Mouse (Mus musculus) midbrain, embryonic 12.5 days (tissue): ENCODE results near the gene Spock1. TPM values are rescaled to one million over a fixed set of nuclear protein-coding genes. Genes with fewer than 3 reads are reported as not detected.
A peak's percentile ranks its signal among the peaks of the same experiment; 100 is the strongest.
"Not testable (repeated sequence)": the region's sequence is repeated elsewhere in the genome, so short reads cannot be mapped to it uniquely, and the experiment has no call there.

ENCODE experiments used
- ATAC-seq: fragments of 200-750 bp; cut with Nextera tagmentation; 2 replicates; pipeline ENCODE4 v1.8.0; 2017; ENCODE audit warnings: low read depth, moderate TSS enrichment, moderate library complexity; ENCODE audit not compliant: low FRiP score
- H3K27ac ChIP-seq: fragments of 300-500 bp; sonication (generic); replicated peaks from 2 replicates; pipeline ENCODE4 v1.5.1; 2016; ENCODE audit warnings: mild to moderate bottlenecking
- H3K27me3 ChIP-seq: fragments of 300-500 bp; sonication (generic); 2 replicates; pipeline ENCODE4 v1.6.1; 2016; ENCODE audit warnings: mild to moderate bottlenecking
- H3K36me3 ChIP-seq: fragments of 300-500 bp; sonication (generic); 2 replicates; pipeline ENCODE4 v1.6.1; 2016
- H3K4me1 ChIP-seq: fragments of 300-500 bp; sonication (generic); 2 replicates; pipeline ENCODE4 v1.6.1; 2016
- H3K4me2 ChIP-seq: fragments of 300-500 bp; sonication (generic); replicated peaks from 2 replicates; pipeline ENCODE4 v1.6.1; 2016; ENCODE audit warnings: mild to moderate bottlenecking, moderate library complexity
- H3K4me3 ChIP-seq: fragments of 300-500 bp; sonication (generic); 2 replicates; pipeline ENCODE4 v1.5.1; 2016; ENCODE audit warnings: mild to moderate bottlenecking
- H3K9ac ChIP-seq: fragments of 300-500 bp; sonication (generic); replicated peaks from 2 replicates; pipeline ENCODE4 v1.6.1; 2016; ENCODE audit warnings: mild to moderate bottlenecking, moderate library complexity
- H3K9me3 ChIP-seq: fragments of 300-500 bp; sonication (generic); 2 replicates; pipeline ENCODE4 v1.6.1; 2016; ENCODE audit warnings: mild to moderate bottlenecking
- WGBS: fragments of 180-500 bp; shearing (Covaris S2); methylation state at CpG from one replicate; pipeline ENCODE4 v1.1.7; 2016; 5-methylcytosine and 5-hydroxymethylcytosine counted together
- polyA plus RNA-seq: library from polyadenylated mRNA; unstranded; fragments of >200 nt; fragmentation: Nextera tagmentation; extraction: Ambion mirVana; gene quantifications from 2 replicates; pipeline ENCODE4 v1.2.1, GENCODE M21; 2016

The Spock1 gene
- polyA plus RNA-seq, 1 experiment from 2014 or later, result 22.4 TPM

GRCm38 (mm10) chr13:57623909-57624481 lies 284.1 kb downstream of the Spock1 start:
- Histone ChIP-seq H3K27ac (peak overlapping the region; percentile 54; the same call in 1 of the 2 replicates), H3K4me1 (no peaks in the 10 kb centered on the region), H3K4me2 (no peak overlapping the region), H3K4me3 (no peak overlapping the region), H3K36me3 (no peaks in the 10 kb centered on the region), H3K27me3 (peaks cover 30% of the 10 kb centered on the region), H3K9me3 (no peaks in the 10 kb centered on the region), H3K9ac (no peak overlapping the region)
- WGBS, result 22% methylated on average over 7 of the region's 7 CpGs
- ATAC-seq, result peak; percentile 54; the same call in 1 of the 2 replicates

- no peak overlapping the region for H3K9ac ChIP-seq
- H3K27ac ChIP-seq, result no peak overlapping the region
- no peak overlapping the region for H3K4me3 ChIP-seq
- H3K9me3 ChIP-seq, result no peaks in the 10 kb centered on the region
- H3K4me1 ChIP-seq, result no peaks in the 10 kb centered on the region
- peaks cover 53% of the 10 kb centered on the region for H3K27me3 ChIP-seq
- no peak for ATAC-seq
- H3K4me2 ChIP-seq, result no peak overlapping the region
- WGBS, result 84% methylated on average over 17 of the region's 17 CpGs
- no peaks in the 10 kb centered on the region for H3K36me3 ChIP-seq
These were observed 288.9 kb downstream of the Spock1 start for GRCm38 (mm10) chr13:57619079-57619768.

GRCm38 (mm10) chr13:57611326-57612171 lies 296.6 kb downstream of the Spock1 start:
- Histone ChIP-seq H3K36me3 (no peaks in the 10 kb centered on the region), H3K27ac (peak overlapping the region; percentile 52), H3K9ac (no peak overlapping the region), H3K4me3 (no peak overlapping the region), H3K4me2 (no peak overlapping the region), H3K4me1 (peaks cover 13% of the 10 kb centered on the region; the same call in 1 of the 2 replicates), H3K27me3 (peaks cover 75% of the 10 kb centered on the region), H3K9me3 (peaks cover 6% of the 10 kb centered on the region; the same call in 1 of the 2 replicates)
- ATAC-seq, result peak; percentile 69
- WGBS, result 56% methylated on average over 11 of the region's 11 CpGs

- Histone ChIP-seq H3K27me3 (peaks cover 83% of the 10 kb centered on the region), H3K4me1 (peaks cover 13% of the 10 kb centered on the region; the same call in 1 of the 2 replicates)
- no peak for ATAC-seq
These were observed 298.2 kb downstream of the Spock1 start for GRCm38 (mm10) chr13:57609946-57610345.

GRCm38 (mm10) chr13:57604437-57604836 lies 303.7 kb downstream of the Spock1 start:
- no peaks in the 10 kb centered on the region for H3K36me3 ChIP-seq
- peaks cover 19% of the 10 kb centered on the region for H3K4me1 ChIP-seq
- H3K4me3 ChIP-seq, result no peak overlapping the region
- H3K9ac ChIP-seq, result no peak overlapping the region
- peaks cover 6% of the 10 kb centered on the region; the same call in 1 of the 2 replicates for H3K9me3 ChIP-seq
- H3K27me3 ChIP-seq, result peaks cover 98% of the 10 kb centered on the region
- WGBS, result 60% methylated on average over 3 of the region's 3 CpGs
- no peak overlapping the region for H3K4me2 ChIP-seq
- ATAC-seq, result no peak
- H3K27ac ChIP-seq, result no peak overlapping the region

More at GRCm38 (mm10) chr13:57609946-57610345, 298.2 kb downstream of the Spock1 start:
- Histone ChIP-seq H3K4me2 (no peak overlapping the region), H3K9me3 (peaks cover 6% of the 10 kb centered on the region; the same call in 1 of the 2 replicates), H3K27ac (no peak overlapping the region), H3K36me3 (no peaks in the 10 kb centered on the region), H3K9ac (no peak overlapping the region), H3K4me3 (no peak overlapping the region)
- WGBS, result 85% methylated on average over 7 of the region's 7 CpGs

- H3K4me1 ChIP-seq, result peaks cover 19% of the 10 kb centered on the region
- peak; percentile 74 for ATAC-seq
- H3K4me2 ChIP-seq, result no peak overlapping the region
- H3K9me3 ChIP-seq, result no peaks in the 10 kb centered on the region
- H3K27me3 ChIP-seq, result peaks cover 96% of the 10 kb centered on the region
- 13% methylated on average over 8 of the region's 8 CpGs for WGBS
- H3K36me3 ChIP-seq, result no peaks in the 10 kb centered on the region
- H3K9ac ChIP-seq, result no peak overlapping the region
- no peak overlapping the region for H3K27ac ChIP-seq
- H3K4me3 ChIP-seq, result no peak overlapping the region
These were observed 304.9 kb downstream of the Spock1 start for GRCm38 (mm10) chr13:57603226-57603625.

- H3K9me3 ChIP-seq, result no peaks in the 10 kb centered on the region
- peaks cover 68% of the 10 kb centered on the region for H3K27me3 ChIP-seq
- no peak; the same call in 1 of the 2 replicates for ATAC-seq
- H3K4me1 ChIP-seq, result peaks cover 20% of the 10 kb centered on the region
- 76% methylated on average over 6 of the region's 6 CpGs for whole genome bisulfite sequencing
- no peaks in the 10 kb centered on the region for H3K36me3 ChIP-seq
- H3K4me2 ChIP-seq, result peak overlapping the region; percentile 10; the same call in 1 of the 2 replicates
- no peak overlapping the region for H3K4me3 ChIP-seq
- H3K27ac ChIP-seq, result peak overlapping the region; percentile 75
- no peak overlapping the region for H3K9ac ChIP-seq
These were observed 312.4 kb downstream of the Spock1 start for GRCm38 (mm10) chr13:57595761-57596051.

GRCm38 (mm10) chr13:57595032-57595760 lies 312.9 kb downstream of the Spock1 start:
- peak overlapping the region; percentile 10 for H3K4me2 ChIP-seq
- 48% methylated on average over 15 of the region's 15 CpGs for WGBS
- H3K9ac ChIP-seq, result no peak overlapping the region
- H3K36me3 ChIP-seq, result no peaks in the 10 kb centered on the region
- ATAC-seq, result peak; percentile 70
- H3K4me1 ChIP-seq, result peaks cover 20% of the 10 kb centered on the region
- peak overlapping the region; percentile 75 for H3K27ac ChIP-seq
- peaks cover 63% of the 10 kb centered on the region for H3K27me3 ChIP-seq
- no peak overlapping the region for H3K4me3 ChIP-seq
- no peaks in the 10 kb centered on the region for H3K9me3 ChIP-seq

- not testable (repeated sequence) for H3K4me3 ChIP-seq, ATAC-seq, H3K4me2 ChIP-seq, H3K36me3 ChIP-seq, H3K9me3 ChIP-seq, H3K9ac ChIP-seq
- 93% methylated on average over 4 of the region's 4 CpGs for WGBS
- Histone ChIP-seq H3K27me3 (peaks cover 18% of the 10 kb centered on the region), H3K27ac (peak overlapping the region; percentile 69), H3K4me1 (peaks cover 15% of the 10 kb centered on the region)
These were observed 318.7 kb downstream of the Spock1 start for GRCm38 (mm10) chr13:57589338-57589914.

GRCm38 (mm10) chr13:57588558-57589273 lies 319.4 kb downstream of the Spock1 start:
- H3K4me1 ChIP-seq, result peaks cover 12% of the 10 kb centered on the region
- 0 out of 2 replicates have a peak, but pooled peaks have one; percentile 16 for ATAC-seq
- H3K9me3 ChIP-seq, result no peaks in the 10 kb centered on the region
- peak overlapping the region; percentile 69 for H3K27ac ChIP-seq
- peaks cover 14% of the 10 kb centered on the region; the same call in 1 of the 2 replicates for H3K27me3 ChIP-seq
- 0 out of 2 replicates have a peak overlapping the region, but pooled peaks have one; percentile 2 for H3K4me2 ChIP-seq
- no peak overlapping the region for H3K4me3 ChIP-seq
- WGBS, result 29% methylated on average over 10 of the region's 10 CpGs
- H3K9ac ChIP-seq, result no peak overlapping the region
- no peaks in the 10 kb centered on the region for H3K36me3 ChIP-seq
